Mouse (Mus musculus) neural tube, embryonic 11.5 days (tissue): ENCODE measurements around the gene Nos1ap. TPM values are rescaled to one million over a fixed set of nuclear protein-coding genes. Genes with fewer than 3 reads are reported as not detected.

Source experiments
- ATAC-seq: fragments of 200-750 bp; cut with Nextera tagmentation; 2 replicates; pipeline ENCODE4 v1.8.0; 2017; ENCODE audit warnings: moderate number of reproducible peaks, mild to moderate bottlenecking, moderate TSS enrichment, moderate library complexity; ENCODE audit not compliant: insufficient read depth, low FRiP score, low TSS enrichment
- DNase-seq: peaks from one replicate; pipeline ENCODE4 v3.0.0-alpha.2; 2015; ENCODE audit warnings: low spot score
- H3K27ac ChIP-seq: fragments of 300-500 bp; sonication (generic); 2 replicates; pipeline ENCODE4 v1.5.1; 2014; ENCODE audit warnings: low read depth, mild to moderate bottlenecking, low read length
- H3K27me3 ChIP-seq: fragments of 300-500 bp; sonication (generic); 2 replicates; pipeline ENCODE4 v1.6.1; 2014; ENCODE audit warnings: mild to moderate bottlenecking, low read length, mixed read lengths; ENCODE audit not compliant: control insufficient read depth, insufficient read depth
- H3K36me3 ChIP-seq: fragments of 300-500 bp; sonication (generic); 2 replicates; pipeline ENCODE4 v1.6.1; 2014; ENCODE audit warnings: mild to moderate bottlenecking, low read length, moderate library complexity, mixed read lengths; ENCODE audit not compliant: control insufficient read depth, insufficient read depth
- H3K4me1 ChIP-seq: fragments of 300-500 bp; sonication (generic); 2 replicates; pipeline ENCODE4 v1.6.1; 2014; ENCODE audit warnings: low read length, mixed read lengths; ENCODE audit not compliant: control insufficient read depth, insufficient read depth
- H3K4me2 ChIP-seq: fragments of 300-500 bp; sonication (generic); 2 replicates; pipeline ENCODE4 v1.6.1; 2014; ENCODE audit warnings: low read depth, mild to moderate bottlenecking, moderate library complexity
- H3K4me3 ChIP-seq: fragments of 300-500 bp; sonication (generic); 2 replicates; pipeline ENCODE4 v1.5.1; 2014; ENCODE audit warnings: low read depth, low read length
- H3K9ac ChIP-seq: fragments of 300-500 bp; sonication (generic); 2 replicates; pipeline ENCODE4 v1.6.1; 2014; ENCODE audit warnings: mild to moderate bottlenecking, low read length
- H3K9me3 ChIP-seq: fragments of 300-500 bp; sonication (generic); 2 replicates; pipeline ENCODE4 v1.6.1; 2016; ENCODE audit warnings: low read length; ENCODE audit not compliant: control insufficient read depth
- WGBS: fragments of 180-500 bp; shearing (Covaris S2); extraction: QIAGEN DNeasy Blood & Tissue Kit; methylation state at CpG from one replicate; pipeline ENCODE4 v1.1.7; 2014; 5-methylcytosine and 5-hydroxymethylcytosine counted together
- polyA plus RNA-seq: library from polyadenylated mRNA; unstranded; fragments of >200 nt; fragmentation: Nextera tagmentation; extraction: Ambion mirVana; gene quantifications from 2 replicates; pipeline ENCODE4 v1.2.1, GENCODE M21; 2014

Gene Nos1ap
- polyA plus RNA-seq, 1 experiment from 2014 or later = 8.9 TPM

DNA sequence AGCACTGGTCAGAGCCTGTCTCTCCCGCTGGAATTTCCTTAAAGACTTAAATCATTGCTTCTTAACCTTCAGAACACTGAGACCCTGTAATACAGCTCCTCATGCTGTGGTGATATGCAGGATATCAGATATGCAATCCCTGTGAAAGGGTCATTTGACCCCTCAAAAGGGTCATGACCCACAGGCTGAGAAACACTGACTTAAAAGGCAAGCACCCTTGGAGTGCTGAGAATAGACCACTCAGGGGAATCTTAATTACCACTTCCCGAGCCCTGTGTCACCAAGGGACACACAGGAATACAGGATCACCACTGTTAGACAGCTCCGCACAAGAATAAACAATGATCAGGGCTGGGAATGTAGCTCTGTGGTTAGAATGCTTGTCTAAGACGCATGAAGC, 91.0 kb downstream of the Nos1ap start:
- 25% methylated on average over 4 of the region's 4 CpGs for WGBS

GRCm38 (mm10) chr1:170496221-170496620, 93.4 kb downstream of the Nos1ap start:
- Histone ChIP-seq H3K27me3 (no peaks in the 10 kb centered on the region), H3K27ac (no peak overlapping the region), H3K9me3 (no peaks in the 10 kb centered on the region), H3K36me3 (no peaks in the 10 kb centered on the region), H3K9ac (no peak overlapping the region), H3K4me1 (no peaks in the 10 kb centered on the region), H3K4me3 (no peak overlapping the region), H3K4me2 (no peak overlapping the region)
- WGBS = 84% methylated on average over 8 of the region's 8 CpGs
- no peak for ATAC-seq
- no peak for DNase-seq

More for the DNA sequence above, 91.0 kb downstream of the Nos1ap start:
- no peak overlapping the region for H3K9ac ChIP-seq
- H3K4me2 ChIP-seq = no peak overlapping the region
- no peaks in the 10 kb centered on the region for H3K27me3 ChIP-seq
- peaks cover 9% of the 10 kb centered on the region; the same call in 1 of the 2 replicates for H3K4me1 ChIP-seq
- no peaks in the 10 kb centered on the region for H3K9me3 ChIP-seq
- ATAC-seq (no peak), DNase-seq (no peak)
- H3K36me3 ChIP-seq = no peaks in the 10 kb centered on the region
- no peak overlapping the region for H3K4me3 ChIP-seq
- no peak overlapping the region for H3K27ac ChIP-seq

- Histone ChIP-seq H3K4me3 (no peak overlapping the region), H3K4me1 (no peaks in the 10 kb centered on the region), H3K27me3 (no peaks in the 10 kb centered on the region), H3K4me2 (no peak overlapping the region), H3K36me3 (no peaks in the 10 kb centered on the region), H3K9me3 (no peaks in the 10 kb centered on the region), H3K9ac (no peak overlapping the region), H3K27ac (no peak overlapping the region)
- DNase-seq = no peak
- WGBS = 54% methylated on average over 13 of the region's 13 CpGs
- no peak for ATAC-seq
These were observed 94.0 kb downstream of the Nos1ap start for GRCm38 (mm10) chr1:170495538-170496183.

- 83% methylated on average over 2 of the region's 2 CpGs for WGBS
- no peaks in the 10 kb centered on the region for H3K9me3 ChIP-seq
- no peak overlapping the region for H3K4me3 ChIP-seq
- H3K27me3 ChIP-seq = no peaks in the 10 kb centered on the region
- H3K36me3 ChIP-seq = no peaks in the 10 kb centered on the region
- ATAC-seq (no peak), DNase-seq (no peak)
- no peaks in the 10 kb centered on the region for H3K4me1 ChIP-seq
- no peak overlapping the region for H3K27ac ChIP-seq
- no peak overlapping the region for H3K9ac ChIP-seq
- H3K4me2 ChIP-seq = no peak overlapping the region
These were observed 97.1 kb downstream of the Nos1ap start for GRCm38 (mm10) chr1:170492527-170492926.

DNA sequence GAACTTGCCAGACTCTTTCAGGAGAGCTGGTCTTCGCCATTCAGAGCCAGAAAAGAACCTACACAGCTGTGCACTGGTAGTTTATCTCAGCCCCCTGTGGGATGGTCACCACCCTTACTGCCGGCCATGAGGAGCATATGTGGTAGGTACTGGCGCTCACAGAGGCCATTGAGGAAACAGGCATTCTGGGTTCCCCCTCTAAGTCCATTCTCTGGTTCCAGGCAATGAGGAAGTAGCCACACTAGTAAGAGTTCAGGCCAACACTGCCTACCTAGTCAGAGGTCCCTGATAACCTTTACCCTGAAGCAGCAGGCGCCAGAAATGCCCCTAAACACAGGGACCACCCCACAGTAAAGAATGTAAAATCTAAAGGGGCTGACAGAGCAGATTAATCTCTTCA, 97.6 kb downstream of the Nos1ap start:
- Histone ChIP-seq H3K36me3 (no peaks in the 10 kb centered on the region), H3K4me3 (no peak overlapping the region), H3K4me1 (no peaks in the 10 kb centered on the region), H3K27ac (no peak overlapping the region), H3K4me2 (no peak overlapping the region), H3K27me3 (no peaks in the 10 kb centered on the region), H3K9ac (no peak overlapping the region), H3K9me3 (no peaks in the 10 kb centered on the region)
- ATAC-seq = no peak
- 85% methylated on average over 4 of the region's 4 CpGs for WGBS
- no peak for DNase-seq

DNA sequence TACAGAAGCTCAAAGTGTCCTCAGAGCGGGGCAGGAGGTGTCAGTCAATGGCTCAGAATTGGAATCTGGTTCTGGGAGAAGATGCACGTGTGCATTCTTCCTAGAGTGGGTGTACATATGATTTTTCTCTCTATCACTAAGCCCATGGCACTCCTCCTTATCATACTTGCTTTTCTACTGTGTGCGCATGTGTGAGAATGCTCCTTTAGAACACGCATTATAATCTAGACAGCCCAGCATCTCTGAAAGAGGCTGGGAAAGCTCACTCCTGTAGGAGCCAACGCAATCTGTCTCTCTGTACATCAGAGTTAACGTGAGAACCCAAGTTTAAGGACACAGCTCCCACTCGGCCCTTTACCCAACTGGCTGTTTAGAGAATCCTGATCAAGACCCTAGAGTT, 99.7 kb downstream of the Nos1ap start:
- Histone ChIP-seq H3K9ac (no peak overlapping the region), H3K9me3 (no peaks in the 10 kb centered on the region), H3K27me3 (no peaks in the 10 kb centered on the region), H3K4me1 (0 out of 2 replicates have a peak, but pooled peaks cover 2% of the 10 kb centered on the region), H3K27ac (no peak overlapping the region), H3K36me3 (no peaks in the 10 kb centered on the region), H3K4me3 (no peak overlapping the region), H3K4me2 (no peak overlapping the region)
- ATAC-seq (no peak), DNase-seq (no peak)
- 93% methylated on average over 7 of the region's 7 CpGs for WGBS

- ATAC-seq (no peak), DNase-seq (no peak)
- Histone ChIP-seq H3K4me3 (no peak overlapping the region), H3K27me3 (no peaks in the 10 kb centered on the region), H3K4me2 (no peak overlapping the region), H3K27ac (no peak overlapping the region), H3K36me3 (no peaks in the 10 kb centered on the region), H3K9ac (no peak overlapping the region), H3K4me1 (0 out of 2 replicates have a peak, but pooled peaks cover 2% of the 10 kb centered on the region), H3K9me3 (no peaks in the 10 kb centered on the region)
- 88% methylated on average over 6 of the region's 6 CpGs for WGBS
These were observed 100.2 kb downstream of the Nos1ap start for GRCm38 (mm10) chr1:170489450-170489849.

- H3K27ac ChIP-seq = no peak overlapping the region
- no peaks in the 10 kb centered on the region for H3K9me3 ChIP-seq
- 0 out of 2 replicates have a peak, but pooled peaks cover 2% of the 10 kb centered on the region for H3K4me1 ChIP-seq
- DNase-seq = no peak
- no peaks in the 10 kb centered on the region for H3K27me3 ChIP-seq
- 30% methylated on average over 4 of the region's 4 CpGs for WGBS
- no peak for ATAC-seq
- no peaks in the 10 kb centered on the region for H3K36me3 ChIP-seq
- no peak overlapping the region for H3K4me2 ChIP-seq
- H3K4me3 ChIP-seq = no peak overlapping the region
- H3K9ac ChIP-seq = no peak overlapping the region
These were observed 104.5 kb downstream of the Nos1ap start for GRCm38 (mm10) chr1:170485119-170485518.

DNA sequence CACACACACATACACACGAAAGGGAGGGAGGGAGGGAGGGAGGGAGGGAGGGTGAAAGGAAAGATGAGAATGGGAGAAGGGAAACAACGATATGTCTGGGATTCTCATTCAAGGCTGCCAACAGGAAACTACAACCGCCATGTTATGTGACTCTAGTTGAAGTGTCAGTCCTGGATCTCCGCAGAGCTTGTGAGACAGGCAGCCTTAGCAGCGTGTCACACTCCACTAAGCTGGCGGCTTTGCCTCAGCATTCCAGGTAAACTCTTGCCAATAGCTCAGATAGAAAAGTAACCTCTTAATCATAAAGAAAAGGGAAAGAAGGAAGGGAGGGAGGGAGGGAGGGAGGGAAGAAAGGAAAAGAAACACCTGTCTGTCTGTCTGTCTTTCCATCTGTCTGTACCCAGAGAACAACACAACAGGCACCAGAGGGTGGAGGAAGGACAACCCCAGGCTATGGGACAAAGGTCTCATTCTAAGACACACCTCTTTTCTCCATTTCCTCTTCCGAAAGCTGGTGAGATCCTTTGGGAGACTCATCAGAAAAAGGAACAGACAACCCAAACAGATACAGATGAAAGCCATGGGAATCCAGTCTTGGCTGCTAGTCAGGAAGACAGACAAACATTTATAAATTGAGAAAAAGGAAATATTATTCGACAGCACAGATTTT, 107.3 kb downstream of the Nos1ap start:
- H3K9ac ChIP-seq = no peak overlapping the region
- H3K36me3 ChIP-seq = no peaks in the 10 kb centered on the region
- ATAC-seq (no peak), DNase-seq (no peak)
- H3K27me3 ChIP-seq = no peaks in the 10 kb centered on the region
- H3K27ac ChIP-seq = no peak overlapping the region
- H3K9me3 ChIP-seq = no peaks in the 10 kb centered on the region
- peaks cover 22% of the 10 kb centered on the region for H3K4me1 ChIP-seq
- H3K4me2 ChIP-seq = no peak overlapping the region
- no peak overlapping the region for H3K4me3 ChIP-seq
- WGBS = 88% methylated on average over 7 of the region's 8 CpGs
